Mouse (Mus musculus): ENCODE data around the gene Cks2. TPM values are rescaled to one million over a fixed set of nuclear protein-coding genes. Genes with fewer than 3 reads are reported as not detected.

The Cks2 gene
- total RNA-seq, 1 experiment = 188 TPM

GRCm38 (mm10) chr13:51611060-51611459 is 34.0 kb upstream of the Cks2 start:
- Histone ChIP-seq H3K9ac (ENCODE audit: insufficient read depth, low read depth, low read length, poor library complexity, severe bottlenecking) (no peak overlapping the region), H3K4me3 (ENCODE audit: insufficient read depth in 1 of 2, low read depth in 1 of 2, low read length in 2 of 2, poor library complexity in 1 of 2, severe bottlenecking in 1 of 2) (0 out of 4 replicates have a peak overlapping the region, but pooled peaks of 1 of the 2 experiments have one; percentile 6), H3K36me3 (ENCODE audit: control insufficient read depth, insufficient read depth, low read length, poor library complexity, severe bottlenecking) (no peaks in the 10 kb centered on the region), H3K27ac (ENCODE audit: insufficient read depth, low read depth, low read length, poor library complexity, severe bottlenecking) (no peak overlapping the region; the same call in 1 of the 2 replicates), H3K9me3 (ENCODE audit: control insufficient read depth, insufficient read depth, low read depth, low read length) (no peaks in the 10 kb centered on the region), H3K4me1 (ENCODE audit: control insufficient read depth in 2 of 2, insufficient read depth in 2 of 2, low read length in 2 of 2, poor library complexity in 1 of 2) (peaks cover 7 to 8% of the 10 kb centered on the region in 2 experiments; a peak in 3 of 4 replicates)
- no peak for DNase-seq (ENCODE audit: low read depth, low spot score)
- TF ChIP-seq HCFC1 (IDR thresholded peaks at IDR 0.05; ENCODE audit: borderline replicate concordance, insufficient read depth, low read length) (no peak), ZC3H11A (IDR thresholded peaks at IDR 0.05; ENCODE audit: borderline replicate concordance, low read depth, low read length) (no peak), ZNF384 (IDR thresholded peaks at IDR 0.05; ENCODE audit: low read depth, low read length) (no peak), MAFK (IDR thresholded peaks at IDR 0.05; ENCODE audit: insufficient read depth, low read depth, low read length) (no peak), CHD2 (IDR thresholded peaks at IDR 0.05; ENCODE audit: low read depth, low read length) (no peak)
- in situ Hi-C loops (cut with MboI; ENCODE audit: low sequenced_read_pairs in 2 of 2, unreplicated experiment in 2 of 2) = loop anchor here in 1 of 2 experiments (25.0 kb wide), 1 partner anchor 649 kb away; no protein-coding TSS in a partner anchor

DNA sequence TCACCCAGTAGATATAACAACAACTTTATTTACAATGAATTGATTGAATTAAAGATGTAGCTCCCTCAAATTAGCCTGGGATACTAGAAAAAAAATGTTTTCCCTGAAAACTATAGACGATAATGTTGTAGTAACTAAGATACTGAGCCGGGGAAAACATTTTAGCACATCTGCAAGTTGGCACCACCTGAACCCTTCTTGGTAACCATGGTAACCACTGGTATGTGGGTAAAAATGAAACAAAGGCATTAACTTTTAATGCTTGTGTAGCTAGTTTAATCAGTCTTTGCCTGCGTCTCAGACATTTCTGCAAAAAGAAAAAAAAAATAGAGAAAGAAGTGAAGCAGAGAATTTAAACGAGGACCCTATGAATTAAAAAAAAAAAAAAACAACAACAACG is 33.5 kb upstream of the Cks2 start:
- in situ Hi-C loops (cut with MboI; ENCODE audit: low sequenced_read_pairs in 2 of 2, unreplicated experiment in 2 of 2) = loop anchor here in 1 of 2 experiments (25.0 kb wide), 1 partner anchor 649 kb away; no protein-coding TSS in a partner anchor
- H3K4me3 ChIP-seq (ENCODE audit: insufficient read depth in 1 of 2, low read depth in 1 of 2, low read length in 2 of 2, poor library complexity in 1 of 2, severe bottlenecking in 1 of 2) = no peak overlapping the region
- no peak overlapping the region for H3K9ac ChIP-seq (ENCODE audit: insufficient read depth, low read depth, low read length, poor library complexity, severe bottlenecking)
- H3K4me1 ChIP-seq (ENCODE audit: control insufficient read depth in 2 of 2, insufficient read depth in 2 of 2, low read length in 2 of 2, poor library complexity in 1 of 2) = peaks cover 7 to 10% of the 10 kb centered on the region in 2 experiments; a peak in 3 of 4 replicates
- no peak overlapping the region for H3K27ac ChIP-seq (ENCODE audit: insufficient read depth, low read depth, low read length, poor library complexity, severe bottlenecking)
- H3K9me3 ChIP-seq (ENCODE audit: control insufficient read depth, insufficient read depth, low read depth, low read length) = no peaks in the 10 kb centered on the region
- TF ChIP-seq MAFK (IDR thresholded peaks at IDR 0.05; ENCODE audit: insufficient read depth, low read depth, low read length) = no peak
- TF ChIP-seq HCFC1 (IDR thresholded peaks at IDR 0.05; ENCODE audit: borderline replicate concordance, insufficient read depth, low read length) = no peak
- TF ChIP-seq CHD2 (IDR thresholded peaks at IDR 0.05; ENCODE audit: low read depth, low read length) = no peak
- TF ChIP-seq ZNF384 (IDR thresholded peaks at IDR 0.05; ENCODE audit: low read depth, low read length) = no peak
- no peak for TF ChIP-seq ZC3H11A (IDR thresholded peaks at IDR 0.05; ENCODE audit: borderline replicate concordance, low read depth, low read length)
- no peak for DNase-seq (ENCODE audit: low read depth, low spot score)
- no peaks in the 10 kb centered on the region for H3K36me3 ChIP-seq (ENCODE audit: control insufficient read depth, insufficient read depth, low read length, poor library complexity, severe bottlenecking)

GRCm38 (mm10) chr13:51615815-51616214 is 29.2 kb upstream of the Cks2 start:
- DNase-seq (ENCODE audit: low read depth, low spot score) = no peak
- H3K9ac ChIP-seq (ENCODE audit: insufficient read depth, low read depth, low read length, poor library complexity, severe bottlenecking) = no peak overlapping the region
- H3K4me3 ChIP-seq (ENCODE audit: insufficient read depth in 1 of 2, low read depth in 1 of 2, low read length in 2 of 2, poor library complexity in 1 of 2, severe bottlenecking in 1 of 2) = no peak overlapping the region; a peak in 1 of 4 replicates
- H3K9me3 ChIP-seq (ENCODE audit: control insufficient read depth, insufficient read depth, low read depth, low read length) = no peaks in the 10 kb centered on the region
- in situ Hi-C loops (cut with MboI; ENCODE audit: low sequenced_read_pairs in 2 of 2, unreplicated experiment in 2 of 2) = loop anchor here in 1 of 2 experiments (25.0 kb wide), 1 partner anchor 654 kb away; no protein-coding TSS in a partner anchor
- H3K36me3 ChIP-seq (ENCODE audit: control insufficient read depth, insufficient read depth, low read length, poor library complexity, severe bottlenecking) = no peaks in the 10 kb centered on the region
- peaks cover 9 to 14% of the 10 kb centered on the region in 2 experiments for H3K4me1 ChIP-seq (ENCODE audit: control insufficient read depth in 2 of 2, insufficient read depth in 2 of 2, low read length in 2 of 2, poor library complexity in 1 of 2)
- TF ChIP-seq ZC3H11A (IDR thresholded peaks at IDR 0.05; ENCODE audit: borderline replicate concordance, low read depth, low read length) = no peak
- TF ChIP-seq HCFC1 (IDR thresholded peaks at IDR 0.05; ENCODE audit: borderline replicate concordance, insufficient read depth, low read length) = no peak
- TF ChIP-seq ZNF384 (IDR thresholded peaks at IDR 0.05; ENCODE audit: low read depth, low read length) = no peak
- H3K27ac ChIP-seq (ENCODE audit: insufficient read depth, low read depth, low read length, poor library complexity, severe bottlenecking) = no peak overlapping the region

GRCm38 (mm10) chr13:51616417-51617044 is 28.5 kb upstream of the Cks2 start:
- peak; percentile 84 for DNase-seq (ENCODE audit: low read depth, low spot score)
- in situ Hi-C loops (cut with MboI; ENCODE audit: low sequenced_read_pairs in 2 of 2, unreplicated experiment in 2 of 2) = loop anchor here in 1 of 2 experiments (25.0 kb wide), 1 partner anchor 654 kb away; no protein-coding TSS in a partner anchor
- H3K9me3 ChIP-seq (ENCODE audit: control insufficient read depth, insufficient read depth, low read depth, low read length) = no peaks in the 10 kb centered on the region
- peak overlapping the region; percentile 3; the same call in 1 of the 2 replicates for H3K27ac ChIP-seq (ENCODE audit: insufficient read depth, low read depth, low read length, poor library complexity, severe bottlenecking)
- peak overlapping the region in 1 of 2 experiments; percentile 7; a peak in 2 of 4 replicates for H3K4me3 ChIP-seq (ENCODE audit: insufficient read depth in 1 of 2, low read depth in 1 of 2, low read length in 2 of 2, poor library complexity in 1 of 2, severe bottlenecking in 1 of 2)
- no peak overlapping the region for H3K9ac ChIP-seq (ENCODE audit: insufficient read depth, low read depth, low read length, poor library complexity, severe bottlenecking)
- H3K36me3 ChIP-seq (ENCODE audit: control insufficient read depth, insufficient read depth, low read length, poor library complexity, severe bottlenecking) = no peaks in the 10 kb centered on the region
- H3K4me1 ChIP-seq (ENCODE audit: control insufficient read depth in 2 of 2, insufficient read depth in 2 of 2, low read length in 2 of 2, poor library complexity in 1 of 2) = peaks cover 6 to 14% of the 10 kb centered on the region in 2 experiments
- TF ChIP-seq ZC3H11A (IDR thresholded peaks at IDR 0.05; ENCODE audit: borderline replicate concordance, low read depth, low read length) (no peak), HCFC1 (IDR thresholded peaks at IDR 0.05; ENCODE audit: borderline replicate concordance, insufficient read depth, low read length) (no peak), MAFK (IDR thresholded peaks at IDR 0.05; ENCODE audit: insufficient read depth, low read depth, low read length) (no peak), CHD2 (IDR thresholded peaks at IDR 0.05; ENCODE audit: low read depth, low read length) (no peak), ZNF384 (IDR thresholded peaks at IDR 0.05; ENCODE audit: low read depth, low read length) (no peak)
